Mouse (Mus musculus) heart, postnatal 4 days (tissue): ENCODE results near the gene Rpl27. TPM values are rescaled to one million over a fixed set of nuclear protein-coding genes. Genes with fewer than 3 reads are reported as not detected.
"Not testable (repeated sequence)": the region's sequence is repeated elsewhere in the genome, so short reads cannot be mapped to it uniquely, and the experiment has no call there.

Experiments used
- DNase-seq: peaks from one replicate; pipeline ENCODE4 v3.0.0; 2021
- total RNA-seq, 2 experiments: library from RNA; stranded (reverse); gene quantifications; 2 replicates each; pipeline ENCODE4 v1.2.3; 2021

Rpl27 gene
- total RNA-seq, 2 experiments from 2014 or later: 69.0 to 72.5 TPM

DNA sequence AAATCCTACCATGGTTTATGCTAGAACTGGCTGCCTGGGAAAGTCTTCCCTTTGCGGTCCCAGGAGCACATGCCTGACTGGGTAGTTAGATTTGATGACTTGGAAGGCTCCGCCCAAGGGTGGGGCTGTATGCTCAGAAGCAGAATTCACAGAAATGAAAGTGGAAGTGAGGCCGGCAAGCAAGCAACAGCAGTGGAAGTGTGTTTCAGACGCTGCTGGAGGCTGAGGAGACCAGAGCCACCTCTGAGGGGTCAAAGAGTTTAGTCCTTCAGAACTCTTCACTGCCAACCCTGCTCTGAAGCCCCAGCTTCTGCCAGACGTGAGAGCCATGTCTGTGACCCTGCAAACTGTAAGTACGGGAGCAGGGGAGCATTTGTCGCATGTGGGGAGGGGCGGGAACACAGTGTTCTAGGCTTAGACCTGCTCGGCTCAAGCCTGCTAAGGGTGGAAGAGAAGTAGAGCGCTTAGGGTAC, 6.2 kb downstream of the Rpl27 start, which contains the start of gene Ifi35:
Gene Ifi35, plus strand, starts transcription at position 134 of the 473 bp plus-strand sequence.
- DNase-seq: peak; percentile 73

- DNase-seq: no peak
Measured at GRCm38 (mm10) chr11:101448899-101449298, 6.8 kb downstream of the Rpl27 start.

DNA sequence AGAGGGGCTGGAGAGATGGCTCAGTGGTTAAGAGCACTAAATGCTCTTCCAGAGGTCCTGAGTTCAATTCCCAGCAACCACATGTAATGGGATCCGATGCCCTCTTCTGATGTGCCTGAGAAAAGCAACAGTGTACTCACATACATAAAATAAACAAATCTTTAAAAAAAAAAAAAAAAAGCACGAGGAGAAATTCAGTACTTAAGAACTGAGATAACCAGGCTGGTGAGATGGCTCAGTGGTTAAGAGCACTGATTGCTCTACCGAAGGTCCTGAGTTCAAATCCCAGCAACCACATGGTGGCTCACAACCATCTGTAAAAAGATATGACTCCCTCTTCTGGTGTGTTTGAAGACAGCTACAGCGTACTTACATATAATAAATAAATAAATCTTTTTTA, 7.5 kb downstream of the Rpl27 start:
- not testable (repeated sequence) for DNase-seq

DNA sequence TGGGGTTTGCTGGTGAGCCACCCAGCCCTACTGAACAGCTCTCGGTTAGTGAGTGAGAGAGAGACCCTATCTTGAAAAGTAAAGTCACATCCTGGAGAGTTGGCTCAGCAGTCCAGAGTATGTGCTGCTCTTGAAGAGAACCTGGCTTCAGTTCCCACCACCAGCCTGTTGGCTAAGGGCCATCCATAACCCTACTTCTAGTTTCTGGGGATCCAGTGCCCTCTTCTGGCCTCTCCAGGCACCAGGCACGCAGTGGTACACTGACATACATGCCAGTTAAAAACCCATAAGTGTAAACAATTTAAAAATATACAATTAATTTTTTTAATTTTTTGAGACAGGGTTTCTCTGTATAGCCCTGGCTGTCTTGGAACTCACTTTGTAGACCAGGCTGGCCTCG, 8.3 kb downstream of the Rpl27 start:
- no peak for DNase-seq

DNA sequence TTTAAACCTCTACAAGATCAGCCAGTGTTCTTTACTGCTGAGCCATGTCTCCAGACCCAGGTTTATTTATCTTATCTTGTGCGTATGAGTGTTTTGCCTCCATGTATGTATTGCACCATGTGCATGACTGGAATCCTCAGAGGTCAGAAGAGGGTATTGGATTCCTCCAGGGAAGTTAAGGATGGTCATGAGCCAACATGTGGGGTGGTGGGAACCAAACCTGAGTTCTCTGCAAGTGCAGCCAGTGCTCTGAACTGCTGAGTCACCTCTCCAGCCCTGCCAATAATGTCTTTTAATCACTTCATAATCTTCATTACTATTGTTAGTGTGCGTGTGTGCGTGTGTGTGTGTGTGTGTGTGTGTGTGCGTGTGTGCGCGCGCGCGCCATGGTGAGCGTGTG, 9.4 kb downstream of the Rpl27 start:
- DNase-seq: no peak

DNA sequence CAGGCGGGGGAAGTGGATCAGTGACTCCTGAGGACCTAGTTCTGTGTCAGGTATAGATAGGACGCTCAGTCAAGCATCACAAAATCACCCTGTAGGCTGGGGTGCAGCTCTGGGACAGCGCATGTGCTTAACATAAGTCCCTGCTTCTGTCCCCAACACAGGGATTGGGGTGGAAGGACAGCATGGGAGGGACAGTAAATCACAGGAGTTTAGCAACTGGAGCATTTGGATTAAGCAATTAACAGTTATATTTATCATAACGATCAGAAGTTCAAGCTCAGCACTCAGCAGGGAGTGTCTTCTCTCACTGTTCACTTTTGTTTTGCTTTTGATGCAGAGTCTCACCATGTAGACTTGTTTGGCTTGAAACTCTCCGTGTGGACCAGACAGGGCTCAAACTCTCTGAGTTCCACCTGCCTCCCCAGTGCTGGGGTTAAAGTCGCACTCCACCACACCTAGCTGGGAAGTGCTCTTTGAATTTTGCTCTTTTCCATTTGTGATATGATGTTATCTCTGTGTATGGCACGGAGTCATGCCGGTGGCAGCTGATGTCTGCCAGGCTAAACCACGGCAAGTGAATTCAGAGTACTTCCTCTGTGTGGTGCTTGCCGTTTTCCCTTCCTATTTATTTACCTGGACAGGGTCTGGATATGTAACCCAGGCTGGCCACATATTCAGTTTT, 10.1 kb downstream of the Rpl27 start:
- no peak for DNase-seq

- no peak for DNase-seq
Measured at GRCm38 (mm10) chr11:101454702-101455101, 12.6 kb downstream of the Rpl27 start.

GRCm38 (mm10) chr11:101455627-101456026, 13.5 kb downstream of the Rpl27 start:
- no peak for DNase-seq

DNA sequence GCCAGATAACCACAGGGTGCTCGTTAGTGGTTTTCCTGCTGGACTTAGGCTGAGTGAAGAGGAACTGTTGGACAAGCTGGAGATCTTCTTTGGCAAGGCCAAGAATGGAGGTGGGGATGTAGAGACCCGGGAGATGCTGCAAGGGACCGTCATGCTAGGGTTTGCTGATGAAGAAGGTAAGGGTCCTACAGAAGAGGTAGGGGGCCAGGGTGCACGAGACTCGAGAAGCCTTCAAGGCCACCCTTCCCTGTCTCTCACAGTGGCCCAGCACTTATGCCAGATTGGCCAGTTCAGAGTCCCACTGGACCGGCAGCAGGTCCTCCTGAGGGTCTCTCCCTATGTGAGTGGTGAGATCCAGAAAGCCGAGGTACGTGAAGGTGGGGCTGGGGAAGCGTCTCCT, 15.5 kb downstream of the Rpl27 start:
- no peak for DNase-seq

- no peak for DNase-seq
Measured at GRCm38 (mm10) chr11:101458217-101458616, 16.1 kb downstream of the Rpl27 start.

- DNase-seq: no peak
Measured at GRCm38 (mm10) chr11:101459716-101460115, 17.6 kb downstream of the Rpl27 start.

DNA sequence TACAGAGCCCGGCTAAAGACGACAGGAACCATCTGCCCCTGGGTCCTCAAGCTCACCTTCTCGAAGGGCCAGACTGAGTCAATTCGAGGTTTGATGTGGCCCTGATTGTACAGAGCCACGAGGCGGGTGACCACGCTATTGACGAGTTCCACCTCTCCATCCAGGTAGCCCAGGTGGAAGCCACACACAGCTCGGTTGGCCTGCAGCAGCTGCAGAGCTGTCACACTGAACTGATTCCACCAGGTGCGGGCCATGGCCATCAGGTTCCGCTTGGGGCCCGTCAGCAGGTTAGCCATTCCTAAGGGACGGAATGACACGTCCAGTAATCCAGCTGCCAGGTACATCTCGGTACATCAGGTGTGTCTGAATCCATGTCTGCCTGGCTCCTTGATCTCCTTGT, 18.2 kb downstream of the Rpl27 start:
- no peak for DNase-seq

- no peak for DNase-seq
Measured at GRCm38 (mm10) chr11:101462141-101462540, 20.0 kb downstream of the Rpl27 start.

DNA sequence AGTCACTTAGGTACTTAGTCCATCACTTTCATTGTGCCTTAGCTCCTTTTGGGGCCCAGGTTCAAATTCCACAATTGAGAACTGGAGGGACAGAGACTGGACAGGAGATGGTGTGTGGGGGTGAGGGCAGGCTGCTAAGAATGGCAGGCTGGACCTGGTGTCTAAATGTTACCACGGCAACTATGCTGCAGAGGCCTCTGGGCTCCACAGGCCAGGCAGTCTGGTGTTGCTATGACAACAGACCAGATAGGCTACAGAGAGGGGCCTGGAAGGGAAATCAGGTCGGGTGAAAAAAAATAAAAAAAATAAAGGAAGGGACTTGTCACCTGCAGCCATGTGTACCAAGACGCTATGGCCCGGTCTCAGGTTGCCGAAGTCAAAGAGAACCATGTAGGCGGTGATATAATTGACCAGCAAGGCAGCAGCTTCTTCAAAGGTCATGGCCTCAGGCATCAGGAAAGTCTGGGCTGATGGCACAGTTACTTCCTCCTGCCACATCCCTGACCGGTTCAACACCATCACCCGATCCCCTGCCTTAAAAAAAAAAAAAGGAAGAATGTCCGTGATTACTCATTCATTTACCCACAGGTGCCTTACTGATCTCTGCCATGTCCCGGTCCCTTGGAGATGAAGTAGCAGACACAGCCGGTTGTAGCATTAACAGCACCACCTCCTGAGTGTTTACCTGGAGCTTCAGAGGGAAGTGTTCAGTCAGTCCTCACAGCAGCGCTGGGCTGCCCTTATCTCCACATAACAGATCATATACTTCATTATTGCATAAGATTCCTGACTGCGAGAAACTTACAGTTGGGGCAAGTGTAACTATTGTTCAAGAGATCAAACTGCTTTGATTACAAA, 20.7 kb downstream of the Rpl27 start:
- no peak for DNase-seq

DNA sequence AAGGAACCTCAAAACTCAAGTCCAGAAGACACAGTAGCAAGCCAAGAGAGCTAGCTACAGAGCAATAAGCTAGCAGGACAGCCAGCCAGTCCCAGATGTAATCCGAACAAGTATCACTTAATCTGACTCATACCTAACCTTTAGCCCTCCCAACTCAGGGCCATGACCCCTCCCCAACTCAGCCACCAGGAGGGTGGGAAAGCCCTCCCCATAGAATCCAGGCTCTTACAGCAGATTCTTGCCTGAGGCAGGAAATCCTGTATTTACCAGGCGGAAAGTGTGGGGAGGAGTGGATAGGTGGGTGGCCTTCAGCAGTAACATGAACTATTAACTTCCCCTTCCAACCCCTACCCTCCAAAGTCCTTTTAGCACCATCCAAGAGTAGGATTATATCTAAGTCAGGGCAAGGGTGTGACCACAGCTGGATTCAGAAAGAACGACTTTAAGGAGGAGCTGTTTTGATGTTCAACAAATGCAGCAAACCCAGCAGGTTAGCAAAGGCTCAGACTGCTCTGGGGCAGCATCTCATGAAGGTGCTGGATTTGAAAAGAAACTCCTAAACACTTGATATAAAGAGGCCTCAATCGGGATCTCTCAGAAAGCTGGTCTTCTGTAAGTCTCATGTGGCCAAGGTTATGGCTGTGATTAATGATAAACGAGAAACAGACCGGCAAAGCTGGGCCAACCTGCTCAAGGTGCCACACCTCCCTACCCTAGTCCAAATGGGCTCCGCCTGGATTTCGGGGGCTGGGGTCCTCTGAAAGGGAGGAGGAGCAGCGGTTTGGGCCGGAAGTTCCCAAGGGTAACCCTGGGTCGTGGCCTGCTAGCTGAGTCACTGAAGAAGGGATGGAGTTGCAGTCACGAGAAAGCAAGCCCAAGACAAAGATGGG, 22.4 kb downstream of the Rpl27 start, which contains the start of gene Rnd2:
Gene Rnd2, plus strand, starts transcription at position 789 of the 890 bp plus-strand sequence.
- DNase-seq: no peak

DNA sequence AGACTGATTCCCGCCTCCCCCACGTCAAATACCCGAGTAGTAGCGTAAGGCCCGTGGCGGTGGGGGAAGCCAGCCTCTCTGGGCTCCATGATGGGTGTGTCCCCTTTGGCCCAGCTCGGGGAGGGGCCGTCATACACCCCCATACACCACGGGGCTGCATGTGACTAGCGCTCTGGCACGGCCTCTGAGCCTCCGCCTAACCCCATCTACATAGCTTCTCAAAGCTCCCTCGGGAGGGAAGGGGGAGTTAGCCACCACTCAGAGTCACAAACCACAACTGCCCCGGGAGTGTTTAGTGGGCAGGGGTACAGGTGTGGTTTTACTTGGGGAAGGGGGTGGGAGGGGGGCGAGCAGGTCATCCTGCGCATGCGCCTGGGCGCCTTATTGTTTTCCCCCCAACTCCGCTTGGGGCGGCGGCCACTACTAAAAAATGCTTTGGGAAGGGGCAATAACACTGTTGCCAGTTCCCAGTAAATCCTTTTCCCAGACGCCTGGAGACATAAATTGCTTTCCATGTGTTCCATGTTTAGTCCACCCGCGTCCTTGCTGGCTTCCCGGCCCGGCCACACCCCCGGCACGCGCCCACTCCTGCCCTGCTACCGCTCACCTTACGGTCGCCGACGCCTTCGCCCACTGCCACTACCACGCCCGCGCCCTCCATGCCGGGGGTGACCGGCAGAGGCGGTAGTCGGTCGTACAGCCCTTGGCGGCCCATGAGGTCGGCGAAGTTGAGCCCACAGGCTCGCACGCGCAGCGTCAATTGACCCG, 23.2 kb downstream of the Rpl27 start:
- DNase-seq: peak; percentile 77

- peak; percentile 76 for DNase-seq
Measured at GRCm38 (mm10) chr11:101465869-101466551, 23.9 kb downstream of the Rpl27 start, which contains the start of gene Vat1. Gene Vat1, minus strand, starts transcription at chr11:101466230.

GRCm38 (mm10) chr11:101466552-101466950, 24.5 kb downstream of the Rpl27 start:
- not testable (repeated sequence) for DNase-seq

DNA sequence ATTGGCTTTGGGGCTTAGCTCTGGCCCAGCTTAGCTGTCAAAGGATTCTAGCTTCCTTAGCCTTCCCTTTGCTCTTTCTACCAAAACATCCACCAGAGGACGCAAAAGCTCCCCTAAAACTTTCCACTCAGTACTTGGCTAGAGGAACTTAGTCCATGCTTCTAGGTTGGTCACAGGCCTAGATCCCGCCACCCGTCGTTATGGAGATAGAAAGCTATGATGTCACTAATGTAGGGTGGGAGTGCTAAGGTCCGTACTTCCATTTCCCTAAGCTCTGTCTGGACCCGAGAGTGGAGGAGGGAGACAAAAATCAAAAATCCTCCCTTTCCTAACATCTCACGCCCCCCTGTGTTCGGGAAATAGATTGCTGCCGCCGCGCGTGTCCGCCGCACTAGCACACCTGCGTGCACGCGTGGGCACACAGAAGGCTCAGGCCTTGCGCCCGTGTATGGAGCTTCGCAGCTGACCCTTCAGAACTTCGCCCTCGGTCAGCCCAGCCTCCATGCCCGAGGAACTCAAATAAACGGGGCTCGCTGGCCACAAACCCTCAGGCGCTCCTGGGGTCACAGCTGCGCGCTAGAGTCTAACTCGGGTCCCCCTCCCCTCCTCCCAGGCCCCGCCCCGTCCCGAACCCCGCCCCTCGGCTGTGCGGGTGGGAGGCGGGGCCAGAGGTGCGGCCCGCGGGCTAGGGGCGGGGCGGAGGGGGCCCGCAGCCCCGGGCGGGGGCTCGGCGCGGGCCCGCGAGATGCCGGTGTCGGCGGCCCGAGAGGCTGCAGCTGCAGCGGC, 25.6 kb downstream of the Rpl27 start:
- DNase-seq: peak; percentile 72

DNA sequence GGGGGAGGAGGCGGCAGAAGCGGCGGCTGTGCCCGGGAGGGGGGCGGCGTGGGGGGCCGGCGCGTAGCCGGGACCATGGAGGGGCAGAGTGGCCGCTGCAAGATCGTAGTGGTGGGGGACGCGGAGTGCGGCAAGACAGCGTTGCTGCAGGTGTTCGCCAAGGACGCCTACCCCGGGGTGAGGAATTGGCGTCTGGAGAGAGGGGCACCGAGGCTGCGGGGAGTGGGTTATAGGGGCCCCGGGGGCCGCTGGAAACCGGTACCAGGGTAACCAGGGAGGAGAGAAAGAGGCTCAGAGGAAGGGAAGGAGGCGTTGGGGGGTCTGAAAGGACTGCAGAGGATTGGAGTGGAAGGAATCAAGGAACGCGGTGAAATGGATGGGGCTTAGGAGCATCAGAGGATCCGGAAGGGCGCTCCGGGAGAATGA, 26.2 kb downstream of the Rpl27 start:
- no peak for DNase-seq
